Mouse (Mus musculus) ovary, postnatal 10 days (tissue): Measurements from ENCODE around the gene Spcs3.

Experiments
- DNase-seq: peaks from one replicate; pipeline ENCODE4 v3.0.0; 2022; ENCODE audit warnings: low spot score

The Spcs3 gene

GRCm38 (mm10) chr8:54508096-54508456 is 21.7 kb downstream of the Spcs3 start:
- DNase-seq: no peak

GRCm38 (mm10) chr8:54507428-54508095 is 22.2 kb downstream of the Spcs3 start:
- peak; percentile 52 for DNase-seq

- DNase-seq: no peak
Observed at GRCm38 (mm10) chr8:54505060-54505459, 24.7 kb downstream of the Spcs3 start.

GRCm38 (mm10) chr8:54503104-54503503 is 26.7 kb downstream of the Spcs3 start:
- no peak for DNase-seq

- no peak for DNase-seq
Observed at GRCm38 (mm10) chr8:54493915-54494314, 35.9 kb downstream of the Spcs3 start.

- no peak for DNase-seq
Observed at GRCm38 (mm10) chr8:54493110-54493509, 36.7 kb downstream of the Spcs3 start.

- no peak for DNase-seq
Observed at GRCm38 (mm10) chr8:54491934-54492333, 37.9 kb downstream of the Spcs3 start.

GRCm38 (mm10) chr8:54491057-54491690 is 38.6 kb downstream of the Spcs3 start:
- DNase-seq: no peak

- no peak for DNase-seq
Observed at GRCm38 (mm10) chr8:54488437-54488836, 41.4 kb downstream of the Spcs3 start.

- DNase-seq: no peak
Observed at GRCm38 (mm10) chr8:54486555-54487273, 43.1 kb downstream of the Spcs3 start.
